Mouse (Mus musculus) C2C12 (cell line): Measurements from ENCODE around the gene Gnptg.

ENCODE experiments used
- CEBPB ChIP-seq: IDR thresholded peaks from one replicate; pipeline ENCODE4 v1.6.1; 2011; ENCODE audit warnings: low read depth, mild to moderate bottlenecking, control low read depth, moderate library complexity
- CTCF ChIP-seq: IDR thresholded peaks from one replicate; pipeline ENCODE4 v1.5.1; 2011; ENCODE audit not compliant: control insufficient read depth, insufficient read depth, insufficient read length
- FOSL1 ChIP-seq: IDR thresholded peaks from one replicate; pipeline ENCODE4 v1.8.0; 2011; ENCODE audit warnings: mild to moderate bottlenecking, low read length; ENCODE audit not compliant: poor library complexity, insufficient read depth, severe bottlenecking
- MAX ChIP-seq: IDR thresholded peaks from one replicate; pipeline ENCODE4 v1.6.1; 2011; ENCODE audit warnings: mild to moderate bottlenecking, control low read depth
- MYOD1 ChIP-seq: IDR thresholded peaks from one replicate; pipeline ENCODE4 v1.6.1; 2011; ENCODE audit warnings: low read depth; ENCODE audit not compliant: control insufficient read depth, insufficient read length
- MYOG ChIP-seq: IDR thresholded peaks from one replicate; pipeline ENCODE4 v1.6.1; 2011; ENCODE audit not compliant: control insufficient read depth, insufficient read length; ENCODE audit errors: extremely low read depth
- USF1 ChIP-seq: IDR thresholded peaks from one replicate; pipeline ENCODE4 v1.6.1; 2011; ENCODE audit warnings: low read depth, mild to moderate bottlenecking, control low read depth, moderate library complexity

DNA sequence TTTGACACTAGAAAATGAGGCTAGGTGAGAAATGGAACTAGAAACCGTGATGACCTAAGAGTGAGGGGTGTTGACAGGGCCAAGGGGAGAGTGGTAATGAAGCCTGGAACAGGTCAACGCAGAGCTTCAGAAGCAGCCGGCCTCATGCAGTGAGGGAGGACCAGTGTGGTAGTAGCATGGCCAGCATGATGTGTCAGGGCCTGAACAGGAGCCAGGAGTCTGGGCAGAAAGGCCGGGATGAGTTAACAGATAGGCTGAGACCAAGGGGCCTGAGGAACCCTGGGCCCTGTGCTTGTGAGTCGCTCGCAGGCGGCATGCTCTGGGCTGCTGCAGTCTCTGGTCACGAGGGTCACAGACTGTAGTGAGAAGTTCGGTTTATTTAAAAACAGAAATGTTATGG lies 21.0 kb downstream of the Gnptg start:
- TF ChIP-seq CTCF (no peak), MYOG (no peak), CEBPB (no peak), MAX (no peak), USF1 (no peak), MYOD1 (no peak), FOSL1 (no peak)
